Mouse (Mus musculus): ENCODE data around the gene Gm49361.

Gm49361 gene

GRCm38 (mm10) chr14:57629595-57629994 lies 116.3 kb downstream of the Gm49361 start:
- DNase-seq (ENCODE audit: extremely low read depth, insufficient read length, low spot score): no peak

GRCm38 (mm10) chr14:57622934-57623333 lies 123.0 kb downstream of the Gm49361 start:
- no peak for DNase-seq (ENCODE audit: extremely low read depth, insufficient read length, low spot score)

GRCm38 (mm10) chr14:57621699-57622098 lies 124.2 kb downstream of the Gm49361 start:
- no peak for DNase-seq (ENCODE audit: extremely low read depth, insufficient read length, low spot score)

GRCm38 (mm10) chr14:57620598-57621236 lies 125.2 kb downstream of the Gm49361 start:
- DNase-seq (ENCODE audit: extremely low read depth, insufficient read length, low spot score): no peak

- DNase-seq (ENCODE audit: extremely low read depth, insufficient read length, low spot score): peak; percentile 19
These were observed 126.4 kb downstream of the Gm49361 start for GRCm38 (mm10) chr14:57619487-57619886.

- DNase-seq (ENCODE audit: extremely low read depth, insufficient read length, low spot score): no peak
These were observed 128.2 kb downstream of the Gm49361 start for GRCm38 (mm10) chr14:57617675-57618074.

GRCm38 (mm10) chr14:57616339-57616965 lies 129.5 kb downstream of the Gm49361 start:
- no peak for DNase-seq (ENCODE audit: extremely low read depth, insufficient read length, low spot score)

GRCm38 (mm10) chr14:57615828-57616227 lies 130.1 kb downstream of the Gm49361 start:
- DNase-seq (ENCODE audit: extremely low read depth, insufficient read length, low spot score): no peak

- no peak for DNase-seq (ENCODE audit: extremely low read depth, insufficient read length, low spot score)
These were observed 134.9 kb downstream of the Gm49361 start for GRCm38 (mm10) chr14:57611034-57611433.

GRCm38 (mm10) chr14:57609816-57610329 lies 136.0 kb downstream of the Gm49361 start:
- no peak for DNase-seq (ENCODE audit: extremely low read depth, insufficient read length, low spot score)

- peak; percentile 59 for DNase-seq (ENCODE audit: extremely low read depth, insufficient read length, low spot score)
These were observed 138.4 kb downstream of the Gm49361 start for GRCm38 (mm10) chr14:57607500-57607899.

GRCm38 (mm10) chr14:57606663-57607365 lies 139.1 kb downstream of the Gm49361 start:
- no peak for DNase-seq (ENCODE audit: extremely low read depth, insufficient read length, low spot score)

- DNase-seq (ENCODE audit: extremely low read depth, insufficient read length, low spot score): no peak
These were observed 152.6 kb downstream of the Gm49361 start for GRCm38 (mm10) chr14:57593279-57593678.

Data from 3134 (cell line).